Mouse (Mus musculus) kidney, adult 2 months (tissue): ENCODE measurements around the gene Nckipsd. TPM values are rescaled to one million over a fixed set of nuclear protein-coding genes. Genes with fewer than 3 reads are reported as not detected.

Experiments used
- DNase-seq: peaks from one replicate; pipeline ENCODE4 v3.0.0; 2021
- H3K27ac ChIP-seq: fragments of 200-500 bp; 2 replicates; pipeline ENCODE4 v1.5.1; 2012; ENCODE audit warnings: low read depth, low read length, control low read depth, inconsistent platforms; ENCODE audit not compliant: insufficient read depth
- H3K27me3 ChIP-seq: fragments of 200-500 bp; replicated peaks from 2 replicates; pipeline ENCODE4 v1.6.1; 2012; ENCODE audit warnings: mild to moderate bottlenecking, moderate library complexity, low read length, inconsistent platforms; ENCODE audit not compliant: control insufficient read depth, insufficient read depth
- H3K36me3 ChIP-seq: fragments of 200-500 bp; 2 replicates; pipeline ENCODE4 v1.6.1; 2012; ENCODE audit warnings: mild to moderate bottlenecking, moderate library complexity, low read length, inconsistent platforms; ENCODE audit not compliant: control insufficient read depth, insufficient read depth
- H3K4me1 ChIP-seq: fragments of 200-500 bp; 2 replicates; pipeline ENCODE4 v1.6.1; 2011; ENCODE audit warnings: low read length; ENCODE audit not compliant: control insufficient read depth, insufficient read depth
- H3K4me3 ChIP-seq: fragments of 200-500 bp; 2 replicates; pipeline ENCODE4 v1.5.1; 2011; ENCODE audit warnings: mild to moderate bottlenecking, low read depth, low read length, control low read depth; ENCODE audit not compliant: insufficient read depth
- CTCF ChIP-seq: fragments of 200-500 bp; conservative IDR thresholded peaks from 2 replicates; pipeline ENCODE4 v1.5.1; 2011; ENCODE audit warnings: low read depth, mild to moderate bottlenecking, control low read depth, low read length, moderate library complexity, mixed read lengths; ENCODE audit not compliant: insufficient read depth, insufficient read length
- POLR2A ChIP-seq: fragments of 200-500 bp; IDR thresholded peaks from one replicate; pipeline ENCODE4 v1.6.1; 2011; ENCODE audit warnings: low read depth, low read length, control low read depth
- WGBS: fragments of 180-500 bp; shearing (Covaris S2); methylation state at CpG from one replicate; pipeline ENCODE4 v1.1.7; 2018; 5-methylcytosine and 5-hydroxymethylcytosine counted together
- polyA plus RNA-seq: library from polyadenylated mRNA; depleted of rRNA; stranded (reverse); fragments of >200 nt; gene quantifications from 2 replicates; pipeline ENCODE4 v1.2.3, GENCODE M21; 2012; rRNA removed

The Nckipsd gene
- polyA plus RNA-seq, 1 experiment = 19.1 TPM

DNA sequence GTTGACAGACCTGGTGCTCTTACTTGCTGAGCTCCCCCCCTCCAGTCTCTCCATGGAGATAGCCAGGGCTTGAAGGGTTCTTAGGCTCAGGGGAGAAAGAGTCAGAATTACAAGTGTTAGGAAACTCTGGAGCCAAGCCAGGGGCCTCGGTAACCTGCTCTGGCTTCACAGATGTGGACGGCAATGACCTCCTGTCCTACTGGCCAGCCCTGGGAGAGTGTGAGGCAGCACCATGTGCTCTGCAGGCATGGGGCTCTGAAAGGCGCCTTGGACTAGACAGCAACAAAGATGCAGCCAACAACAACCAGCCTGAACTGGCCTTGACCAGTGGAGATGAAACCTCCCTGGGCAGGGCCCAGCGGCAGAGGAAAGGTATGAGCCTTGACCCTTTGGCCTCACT is 39.2 kb downstream of the Nckipsd start:
- WGBS = 47% methylated on average over 4 of the region's 4 CpGs
- peak; percentile 49 for DNase-seq
- no peaks in the 10 kb centered on the region for H3K27me3 ChIP-seq
- H3K4me3 ChIP-seq = no peak overlapping the region
- H3K27ac ChIP-seq = no peak overlapping the region
- no peaks in the 10 kb centered on the region for H3K36me3 ChIP-seq
- TF ChIP-seq POLR2A (no peak), CTCF (no peak)
- no peaks in the 10 kb centered on the region for H3K4me1 ChIP-seq

- no peaks in the 10 kb centered on the region for H3K27me3 ChIP-seq
- WGBS = 64% methylated on average over 17 of the region's 17 CpGs
- H3K4me3 ChIP-seq = no peak overlapping the region
- H3K27ac ChIP-seq = no peak overlapping the region
- no peak for TF ChIP-seq POLR2A
- TF ChIP-seq CTCF = no peak
- no peak for DNase-seq
- H3K36me3 ChIP-seq = no peaks in the 10 kb centered on the region
- H3K4me1 ChIP-seq = peaks cover under 1% of the 10 kb centered on the region
Measured at GRCm38 (mm10) chr9:108848419-108848818, 40.3 kb downstream of the Nckipsd start.

- TF ChIP-seq POLR2A (no peak), CTCF (no peak)
- no peaks in the 10 kb centered on the region for H3K27me3 ChIP-seq
- H3K4me1 ChIP-seq = peaks cover 4% of the 10 kb centered on the region
- H3K36me3 ChIP-seq = no peaks in the 10 kb centered on the region
- DNase-seq = no peak
- 76% methylated on average over 3 of the region's 3 CpGs for WGBS
- peak within 1 kb of the TSS; percentile 65 for H3K4me3 ChIP-seq
- peak within 1 kb of the TSS; percentile 32; the same call in 1 of the 2 replicates for H3K27ac ChIP-seq
Measured at GRCm38 (mm10) chr9:108852976-108853375, 44.8 kb downstream of the Nckipsd start, which contains the start of gene Slc26a6. TSS of gene Slc26a6 (plus strand) at chr9:108853283.

DNA sequence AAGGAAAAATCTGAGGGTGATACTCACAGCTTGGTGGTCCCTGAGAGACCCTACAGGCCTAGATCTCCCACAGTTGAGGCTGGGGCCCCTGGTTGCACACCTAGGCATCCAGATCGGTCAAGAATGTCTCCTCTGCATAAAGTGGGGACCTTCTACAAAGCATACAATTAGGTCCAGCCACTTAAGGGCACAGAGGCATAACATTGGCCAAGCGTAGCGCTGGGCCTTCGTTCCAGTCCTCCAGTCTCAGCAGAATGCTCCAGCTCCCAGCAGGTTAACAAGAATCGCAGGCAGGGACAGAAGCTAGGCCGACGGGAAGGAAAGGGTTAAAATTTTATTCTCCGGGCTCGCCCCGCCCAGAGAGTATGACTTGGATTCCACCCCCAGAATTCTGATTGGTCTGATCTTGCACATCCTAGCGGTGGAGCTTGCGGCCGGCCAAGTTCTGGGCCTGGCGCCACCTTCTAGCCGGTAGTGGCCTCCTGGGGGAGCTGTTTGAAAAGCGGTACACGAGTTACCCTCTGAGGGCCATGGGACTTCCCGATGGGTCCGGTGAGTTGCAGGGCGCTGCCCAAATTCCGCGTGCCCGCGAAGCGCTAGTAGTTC is 45.6 kb downstream of the Nckipsd start:
- H3K27me3 ChIP-seq = no peaks in the 10 kb centered on the region
- H3K36me3 ChIP-seq = no peaks in the 10 kb centered on the region
- TF ChIP-seq CTCF = peak; percentile 65
- no peak for TF ChIP-seq POLR2A
- peak overlapping the region; percentile 65 for H3K4me3 ChIP-seq
- WGBS = 2% methylated on average over 25 of the region's 25 CpGs
- DNase-seq = peak; percentile 98
- peak overlapping the region; percentile 32; the same call in 1 of the 2 replicates for H3K27ac ChIP-seq
- H3K4me1 ChIP-seq = peaks cover 4% of the 10 kb centered on the region

- Histone ChIP-seq H3K36me3 (no peaks in the 10 kb centered on the region), H3K27me3 (no peaks in the 10 kb centered on the region), H3K27ac (peak overlapping the region; percentile 32; the same call in 1 of the 2 replicates), H3K4me3 (peak overlapping the region; percentile 65), H3K4me1 (peaks cover 4% of the 10 kb centered on the region)
- TF ChIP-seq CTCF (peak; percentile 22; the same call in 1 of the 2 replicates), POLR2A (peak; percentile 77)
- peak; percentile 93 for DNase-seq
- under 1% methylated on average over 28 of the region's 28 CpGs for WGBS
Measured at GRCm38 (mm10) chr9:108854241-108854696, 46.1 kb downstream of the Nckipsd start.

GRCm38 (mm10) chr9:108855335-108855734 is 47.2 kb downstream of the Nckipsd start:
- Histone ChIP-seq H3K36me3 (no peaks in the 10 kb centered on the region), H3K4me1 (peaks cover 4% of the 10 kb centered on the region), H3K4me3 (no peak overlapping the region), H3K27ac (no peak overlapping the region; the same call in 1 of the 2 replicates), H3K27me3 (no peaks in the 10 kb centered on the region)
- WGBS = 56% methylated on average over 5 of the region's 5 CpGs
- DNase-seq = peak; percentile 78
- TF ChIP-seq CTCF (no peak), POLR2A (no peak)

DNA sequence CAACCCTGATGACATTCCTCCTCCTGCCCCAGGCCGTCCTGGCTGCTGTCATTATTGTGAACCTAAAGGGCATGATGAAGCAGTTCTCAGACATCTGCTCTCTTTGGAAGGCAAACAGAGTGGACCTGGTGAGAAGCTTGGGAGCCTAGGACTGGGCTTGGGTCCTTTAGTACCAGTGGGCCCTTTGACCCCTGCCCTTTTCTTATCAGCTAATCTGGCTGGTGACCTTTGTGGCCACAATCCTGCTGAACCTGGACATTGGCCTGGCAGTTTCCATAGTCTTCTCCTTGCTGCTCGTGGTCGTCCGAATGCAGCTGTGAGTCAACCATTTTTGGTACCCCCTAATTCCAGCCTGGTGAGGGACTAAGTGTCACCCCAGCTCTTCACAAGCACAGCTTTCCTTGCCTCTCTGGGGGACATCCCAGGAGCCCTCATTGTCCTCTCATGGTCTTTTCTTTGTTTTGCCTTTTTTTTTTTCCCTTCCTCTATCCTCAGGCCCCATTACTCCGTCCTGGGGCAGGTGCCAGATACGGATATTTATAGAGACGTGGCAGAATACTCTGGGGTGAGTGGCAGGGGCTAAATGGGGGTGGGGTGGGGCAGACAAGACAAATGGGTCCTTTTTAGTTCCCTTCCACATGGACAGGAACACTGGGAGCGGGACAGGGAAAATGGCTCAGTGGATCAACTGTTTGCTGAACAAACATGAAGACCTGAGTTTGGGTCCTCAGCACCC is 50.8 kb downstream of the Nckipsd start:
- Histone ChIP-seq H3K36me3 (no peaks in the 10 kb centered on the region), H3K4me1 (no peaks in the 10 kb centered on the region), H3K4me3 (no peak overlapping the region), H3K27ac (no peak overlapping the region), H3K27me3 (no peaks in the 10 kb centered on the region)
- TF ChIP-seq POLR2A (no peak), CTCF (no peak)
- 84% methylated on average over 8 of the region's 8 CpGs for WGBS
- DNase-seq = no peak

Other genes starting within 250 kb of the Nckipsd start
- 52.3 and 60.0 TPM in 2 replicates for gene Impdh2, start 248.1 kb upstream of the Nckipsd start, polyA plus RNA-seq
- 64.7 and 74.3 TPM in 2 replicates for gene Ndufaf3, start 240.9 kb upstream of the Nckipsd start, polyA plus RNA-seq
- 220 and 295 TPM in 2 replicates for gene Dalrd3, start 238.5 kb upstream of the Nckipsd start, polyA plus RNA-seq
- gene Wdr6, start 229.6 kb upstream of the Nckipsd start, polyA plus RNA-seq = 31.0 and 34.4 TPM in 2 replicates
- gene P4htm, start 210.7 kb upstream of the Nckipsd start, polyA plus RNA-seq = 5.3 and 5.8 TPM in 2 replicates
- gene Arih2, start 159.0 kb upstream of the Nckipsd start, polyA plus RNA-seq = 34.9 and 36.9 TPM in 2 replicates
- 34.7 and 42.2 TPM in 2 replicates for gene Slc25a20, start 146.3 kb upstream of the Nckipsd start, polyA plus RNA-seq
- gene Prkar2a, start 119.1 kb upstream of the Nckipsd start, polyA plus RNA-seq = 19.0 and 19.8 TPM in 2 replicates
- 68.3 and 78.0 TPM in 2 replicates for gene Ip6k2, start 24.6 kb upstream of the Nckipsd start, polyA plus RNA-seq
- gene Celsr3, start 18.0 kb downstream of the Nckipsd start, polyA plus RNA-seq = 0.18 and 0.19 TPM in 2 replicates
- gene Slc26a6, start 44.9 kb downstream of the Nckipsd start, polyA plus RNA-seq = 33.9 and 37.2 TPM in 2 replicates
- 0.08 TPM in 1 of 2 replicates, not detected in the other for gene Tmem89, start 106.3 kb downstream of the Nckipsd start, polyA plus RNA-seq
- gene Uqcrc1, start 128.3 kb downstream of the Nckipsd start, polyA plus RNA-seq = 1,190 and 1,260 TPM in 2 replicates
- gene Col7a1, start 145.2 kb downstream of the Nckipsd start, polyA plus RNA-seq = 1.8 and 2.3 TPM in 2 replicates
- 0.11 and 0.18 TPM in 2 replicates for gene Ucn2, start 177.6 kb downstream of the Nckipsd start, polyA plus RNA-seq
- gene Pfkfb4, start 183.4 kb downstream of the Nckipsd start, polyA plus RNA-seq = 10.6 and 11.3 TPM in 2 replicates
- 467 and 688 TPM in 2 replicates for gene Shisa5, start 230.2 kb downstream of the Nckipsd start, polyA plus RNA-seq